ENCODE assay signal across 8 mouse cellular contexts in genomic region chr7:120201771-120202170, GRCm38 (mm10). TPM values are rescaled to one million over a fixed set of nuclear protein-coding genes. Genes with fewer than 3 reads are reported as not detected.
A peak's percentile ranks its signal among the peaks of the same experiment; 100 is the strongest.
DNase-seq lines count a peak whose midpoint lies in the region; ATAC-seq and TF ChIP-seq lines count a peak whose summit lies in the region.

Gene Crym (minus strand): TSS chr7:120202111.

- ATAC-seq in heart, embryonic 15.5 days (replicated peaks; ENCODE audit: insufficient number of reproducible peaks, insufficient read depth, low FRiP score, low read depth): no peak
- ATAC-seq in intestine, postnatal 0 days: no peak
- no peak for ATAC-seq in liver, embryonic 15.5 days (ENCODE audit: insufficient read depth)
- ATAC-seq in stomach, embryonic 14.5 days (ENCODE audit: insufficient number of reproducible peaks, insufficient read depth, low FRiP score, low read depth): no peak
- ATAC-seq in cerebellum, adult (ENCODE audit: insufficient number of reproducible peaks, low FRiP score, low TSS enrichment): no peak
- no peak for ATAC-seq in erythroblast, adult 5-6 weeks (replicated peaks; ENCODE audit: low FRiP score, poor library complexity, severe bottlenecking)

- peak within 1 kb of the TSS; percentile 54 for H3K4me2 ChIP-seq in heart, embryonic 15.5 days
- peak within 1 kb of the TSS; percentile 53 for H3K4me2 ChIP-seq in intestine, postnatal 0 days (replicated peaks; ENCODE audit: low read depth)
- peak within 1 kb of the TSS; percentile 39 for H3K4me2 ChIP-seq in liver, embryonic 15.5 days
- peak within 1 kb of the TSS; percentile 39 for H3K4me2 ChIP-seq in stomach, embryonic 14.5 days (replicated peaks; ENCODE audit: low read depth, low read length)

- H3K9ac ChIP-seq in heart, embryonic 15.5 days: no peak within 1 kb of the TSS
- no peak within 1 kb of the TSS for H3K9ac ChIP-seq in intestine, postnatal 0 days (ENCODE audit: low read depth, low read length)
- H3K9ac ChIP-seq in liver, embryonic 15.5 days: no peak within 1 kb of the TSS
- no peak within 1 kb of the TSS for H3K9ac ChIP-seq in stomach, embryonic 14.5 days (replicated peaks; ENCODE audit: low read depth, low read length)

- intact Hi-C loops in heart, postnatal 36 days (cut with DNase I): loop anchor here (2.0 to 10.0 kb wide), 2 partner anchors 123 to 351 kb away; partner anchors contain the start of gene Abca15

- 3% methylated on average over 26 of the region's 26 CpGs for WGBS in heart, embryonic 15.5 days
- WGBS in intestine, postnatal 0 days: 8% methylated on average over 26 of the region's 26 CpGs
- WGBS in liver, embryonic 15.5 days (ENCODE audit: insufficient replicate concordance): 4% methylated on average over 26 of the region's 26 CpGs
- 2% methylated on average over 26 of the region's 26 CpGs for WGBS in stomach, embryonic 14.5 days

- no peaks in the 10 kb centered on the region for H3K9me3 ChIP-seq in heart, embryonic 15.5 days (replicated peaks)
- no peaks in the 10 kb centered on the region for H3K9me3 ChIP-seq in intestine, postnatal 0 days (ENCODE audit: control insufficient read depth)
- no peaks in the 10 kb centered on the region for H3K9me3 ChIP-seq in liver, embryonic 15.5 days (replicated peaks)
- H3K9me3 ChIP-seq in stomach, embryonic 14.5 days (ENCODE audit: control insufficient read depth, low read depth, low read length): no peaks in the 10 kb centered on the region

- no peak for TF ChIP-seq CTCF in intestine, postnatal 0 days (IDR thresholded peaks at IDR 0.05; ENCODE audit: low read depth)

- H3K27me3 ChIP-seq in heart, embryonic 15.5 days: peaks cover 42% of the 10 kb centered on the region
- peaks cover 10% of the 10 kb centered on the region; the same call in 1 of the 2 replicates for H3K27me3 ChIP-seq in intestine, postnatal 0 days (replicated peaks; ENCODE audit: control insufficient read depth, insufficient read depth, low read length)
- H3K27me3 ChIP-seq in liver, embryonic 15.5 days: peaks cover 16% of the 10 kb centered on the region
- H3K27me3 ChIP-seq in stomach, embryonic 14.5 days (ENCODE audit: control insufficient read depth, insufficient read depth, low read length): no peaks in the 10 kb centered on the region

- DNase-seq in heart, postnatal 36 days: no peak
- peak; percentile 35 for DNase-seq in embryo, embryonic 11 days

- no peak within 1 kb of the TSS for H3K27ac ChIP-seq in heart, embryonic 15.5 days
- no peak within 1 kb of the TSS for H3K27ac ChIP-seq in intestine, postnatal 0 days (ENCODE audit: low read depth, low read length)
- no peak within 1 kb of the TSS for H3K27ac ChIP-seq in liver, embryonic 15.5 days (replicated peaks)
- no peak within 1 kb of the TSS for H3K27ac ChIP-seq in stomach, embryonic 14.5 days (ENCODE audit: low read length)

- peaks cover 11% of the 10 kb centered on the region for H3K4me1 ChIP-seq in heart, embryonic 15.5 days (replicated peaks)
- H3K4me1 ChIP-seq in intestine, postnatal 0 days (replicated peaks; ENCODE audit: control insufficient read depth, insufficient read depth, low read length): peaks cover 5% of the 10 kb centered on the region; the same call in 1 of the 2 replicates
- no peaks in the 10 kb centered on the region for H3K4me1 ChIP-seq in liver, embryonic 15.5 days (replicated peaks)
- 0 out of 2 replicates have a peak, but pooled peaks cover 11% of the 10 kb centered on the region for H3K4me1 ChIP-seq in stomach, embryonic 14.5 days (ENCODE audit: control insufficient read depth, insufficient read depth, low read length)

- no peaks in the 10 kb centered on the region for H3K36me3 ChIP-seq in heart, embryonic 15.5 days
- H3K36me3 ChIP-seq in intestine, postnatal 0 days (ENCODE audit: control insufficient read depth, insufficient read depth): no peaks in the 10 kb centered on the region
- no peaks in the 10 kb centered on the region for H3K36me3 ChIP-seq in liver, embryonic 15.5 days (replicated peaks)
- no peaks in the 10 kb centered on the region for H3K36me3 ChIP-seq in stomach, embryonic 14.5 days (ENCODE audit: control insufficient read depth, insufficient read depth, low read length)

- H3K4me3 ChIP-seq in heart, embryonic 15.5 days: peak within 1 kb of the TSS; percentile 27
- H3K4me3 ChIP-seq in intestine, postnatal 0 days (ENCODE audit: low read depth, low read length): peak within 1 kb of the TSS; percentile 20
- no peak within 1 kb of the TSS for H3K4me3 ChIP-seq in liver, embryonic 15.5 days (replicated peaks)
- H3K4me3 ChIP-seq in stomach, embryonic 14.5 days (ENCODE audit: low read depth, low read length): peak within 1 kb of the TSS; percentile 6; the same call in 1 of the 2 replicates

RNA-seq across cellular contexts. Expression of gene Crym, which starts in this region (rescaled TPM):
- 1.7 and 2.8 TPM in 2 replicates for polyA plus RNA-seq in heart, embryonic 15.5 days (2015; fragmentation: Nextera tagmentation; extraction: Ambion mirVana)
- total RNA-seq in heart, postnatal 36 days (2021): under 1 TPM; 0.27 to 1.00 TPM
- 1.9 TPM in 2 replicates for polyA plus RNA-seq in intestine, postnatal 0 days (2015; fragmentation: Nextera tagmentation; extraction: Ambion mirVana)
- polyA plus RNA-seq in liver, embryonic 15.5 days (2015; fragmentation: Nextera tagmentation; extraction: Ambion mirVana): 0.51 and 0.68 TPM in 2 replicates
- 8.9 and 9.3 TPM in 2 replicates for polyA plus RNA-seq in stomach, embryonic 14.5 days (2014; fragmentation: Nextera tagmentation; extraction: Ambion mirVana)
- total RNA-seq in erythroblast, adult 5-6 weeks (2015; ENCODE audit: low replicate concordance): not detected in 2 replicates
- not detected in 2 replicates for total RNA-seq in erythroblast, adult 5-6 weeks (2017; ENCODE audit: low replicate concordance)
